Mouse (Mus musculus) liver, embryonic 14.5 days (tissue): ENCODE results near the gene Cdca7l. TPM values are rescaled to one million over a fixed set of nuclear protein-coding genes. Genes with fewer than 3 reads are reported as not detected.

Experiments used
- ATAC-seq: fragments of 200-750 bp; cut with Nextera tagmentation; 2 replicates; pipeline ENCODE4 v1.8.0; 2017; ENCODE audit warnings: moderate number of reproducible peaks, mild to moderate bottlenecking, moderate library complexity; ENCODE audit not compliant: insufficient read depth
- DNase-seq, 3 experiments: peaks; one replicate each; pipeline ENCODE4 v3.0.0-alpha.2; 2012 to 2013; ENCODE audit warnings: low read depth in 3 of 3, low spot score in 3 of 3
- H3K27ac ChIP-seq: fragments of 300-500 bp; sonication (generic); 2 replicates; pipeline ENCODE4 v1.5.1; 2014; ENCODE audit warnings: moderate library complexity, mild to moderate bottlenecking, control low read depth, inconsistent platforms
- H3K27me3 ChIP-seq: fragments of 300-500 bp; sonication (generic); 2 replicates; pipeline ENCODE4 v1.6.1; 2014; ENCODE audit warnings: mild to moderate bottlenecking, low read length, moderate library complexity; ENCODE audit not compliant: control insufficient read depth, insufficient read depth
- H3K36me3 ChIP-seq: fragments of 300-500 bp; sonication (generic); replicated peaks from 2 replicates; pipeline ENCODE4 v1.6.1; 2014; ENCODE audit warnings: low read depth; ENCODE audit not compliant: control insufficient read depth, insufficient read depth
- H3K4me1 ChIP-seq, 2 experiments: fragments of 200-500 bp in 1 of 2; fragments of 300-500 bp in 1 of 2; sonication (generic) in 1 of 2; replicated peaks; 2 replicates each; pipeline ENCODE4 v1.6.1; 2012 to 2014; ENCODE audit warnings: antibody characterized with exemption in 1 of 2, inconsistent platforms in 1 of 2, low read length in 1 of 2; ENCODE audit not compliant: control insufficient read depth in 2 of 2, insufficient read depth in 2 of 2
- H3K4me2 ChIP-seq: fragments of 300-500 bp; sonication (generic); 2 replicates; pipeline ENCODE4 v1.6.1; 2014; ENCODE audit warnings: low read depth, mild to moderate bottlenecking, control low read depth, moderate library complexity
- H3K4me3 ChIP-seq, 2 experiments: fragments of 200-500 bp in 1 of 2; fragments of 300-500 bp in 1 of 2; sonication (generic) in 1 of 2; 2 replicates each; pipeline ENCODE4 v1.5.1; 2012 to 2014; ENCODE audit warnings: low read depth in 2 of 2, low read length in 2 of 2, mild to moderate bottlenecking in 2 of 2, control low read depth in 1 of 2, inconsistent platforms in 1 of 2, moderate library complexity in 1 of 2; ENCODE audit not compliant: insufficient read depth in 1 of 2
- H3K9ac ChIP-seq: fragments of 300-500 bp; sonication (generic); replicated peaks from 2 replicates; pipeline ENCODE4 v1.6.1; 2014; ENCODE audit warnings: mild to moderate bottlenecking, control low read depth, moderate library complexity
- H3K9me3 ChIP-seq: fragments of 300-500 bp; sonication (generic); 2 replicates; pipeline ENCODE4 v1.6.1; 2016; ENCODE audit warnings: low read length, mixed read lengths; ENCODE audit not compliant: control insufficient read depth
- CTCF ChIP-seq: IDR thresholded peaks from 2 replicates; pipeline ENCODE4 v1.5.1; 2016; ENCODE audit warnings: antibody characterized with exemption, low read depth, control low read depth
- EP300 ChIP-seq: IDR thresholded peaks from 2 replicates; pipeline ENCODE4 v1.6.1; 2016; ENCODE audit warnings: antibody characterized with exemption, low read depth
- WGBS: fragments of 180-500 bp; shearing (Covaris S2); extraction: QIAGEN DNeasy Blood & Tissue Kit; methylation state at CpG from one replicate; pipeline ENCODE4 v1.1.7; 2014; ENCODE audit not compliant: insufficient replicate concordance; 5-methylcytosine and 5-hydroxymethylcytosine counted together
- polyA plus RNA-seq, 2 experiments: library from polyadenylated mRNA; depleted of rRNA in 1 of 2; stranded (reverse) in 1 of 2; unstranded in 1 of 2; fragments of >200 nt; fragmentation: Nextera tagmentation in 1 of 2; extraction: Ambion mirVana in 1 of 2; gene quantifications; 2 replicates each; pipeline versions ENCODE4 v1.2.1 to v1.2.3; 2012 to 2014

Cdca7l gene
- polyA plus RNA-seq, 2 experiments = 11.0 to 15.9 TPM

DNA sequence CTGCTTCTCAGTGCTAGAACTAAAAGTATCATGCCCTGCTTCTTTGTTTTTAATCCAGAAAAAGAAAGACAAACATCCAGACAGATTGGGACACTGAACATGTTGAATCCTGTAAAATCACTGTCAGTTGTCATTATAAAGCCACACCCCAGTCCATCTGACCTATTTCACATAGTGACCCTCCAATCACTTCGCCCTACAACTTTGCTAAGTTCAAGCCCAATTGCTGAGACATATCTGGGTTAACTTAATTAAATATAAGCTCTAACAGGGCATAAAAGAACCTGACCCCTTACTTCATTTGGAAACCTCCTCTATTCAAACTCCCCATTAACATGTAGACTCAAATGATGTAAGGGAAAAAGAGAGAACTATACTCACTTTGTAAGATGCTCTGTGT is 107.3 kb downstream of the Cdca7l start:
- H3K4me1 ChIP-seq = no peaks in the 10 kb centered on the region
- H3K9ac ChIP-seq = no peak overlapping the region
- DNase-seq = no peak
- no peak overlapping the region for H3K4me3 ChIP-seq
- TF ChIP-seq CTCF (no peak), EP300 (no peak)
- WGBS = 29% methylated on average over 1 of the region's 1 CpGs
- no peak overlapping the region for H3K4me2 ChIP-seq
- no peak overlapping the region for H3K27ac ChIP-seq
- no peaks in the 10 kb centered on the region for H3K36me3 ChIP-seq
- no peaks in the 10 kb centered on the region for H3K27me3 ChIP-seq
- ATAC-seq = no peak
- no peaks in the 10 kb centered on the region for H3K9me3 ChIP-seq

DNA sequence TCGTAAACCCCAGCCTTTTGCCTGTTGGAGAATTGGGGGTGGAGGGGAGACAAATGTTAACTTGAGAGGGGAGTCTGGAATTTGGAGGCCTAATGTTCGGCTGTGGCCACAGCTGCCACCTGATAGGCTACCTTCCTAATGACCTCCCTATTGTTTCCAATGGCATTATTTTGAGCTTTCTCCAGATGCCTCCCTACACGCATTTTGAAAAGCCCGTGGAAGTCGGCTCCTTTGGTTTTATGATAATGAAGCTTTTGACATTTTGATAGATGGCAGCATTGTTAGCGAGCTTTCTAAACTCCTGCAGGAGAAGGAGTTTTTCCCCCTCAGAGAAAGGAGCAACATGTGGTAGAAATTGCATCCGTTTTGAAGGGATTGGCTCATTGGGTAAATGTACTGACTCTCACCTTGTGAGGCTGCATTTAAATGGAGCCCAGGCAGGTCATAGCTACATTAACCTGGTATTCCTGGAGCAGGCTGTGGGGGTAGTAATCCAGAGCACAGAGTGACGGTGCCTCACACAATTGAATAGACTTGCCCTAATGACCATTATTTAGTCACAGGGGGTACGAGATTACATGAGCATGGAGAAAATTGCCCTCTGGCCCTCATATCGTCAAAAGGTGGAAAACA is 110.6 kb downstream of the Cdca7l start:
- WGBS = 56% methylated on average over 10 of the region's 10 CpGs
- no peaks in the 10 kb centered on the region for H3K36me3 ChIP-seq
- H3K4me3 ChIP-seq = no peak overlapping the region
- no peaks in the 10 kb centered on the region for H3K9me3 ChIP-seq
- H3K4me2 ChIP-seq = no peak overlapping the region
- H3K27me3 ChIP-seq = no peaks in the 10 kb centered on the region
- no peak for TF ChIP-seq EP300
- TF ChIP-seq CTCF = no peak
- DNase-seq (no peak), ATAC-seq (no peak)
- no peak overlapping the region for H3K9ac ChIP-seq
- H3K27ac ChIP-seq = no peak overlapping the region
- no peaks in the 10 kb centered on the region for H3K4me1 ChIP-seq

DNA sequence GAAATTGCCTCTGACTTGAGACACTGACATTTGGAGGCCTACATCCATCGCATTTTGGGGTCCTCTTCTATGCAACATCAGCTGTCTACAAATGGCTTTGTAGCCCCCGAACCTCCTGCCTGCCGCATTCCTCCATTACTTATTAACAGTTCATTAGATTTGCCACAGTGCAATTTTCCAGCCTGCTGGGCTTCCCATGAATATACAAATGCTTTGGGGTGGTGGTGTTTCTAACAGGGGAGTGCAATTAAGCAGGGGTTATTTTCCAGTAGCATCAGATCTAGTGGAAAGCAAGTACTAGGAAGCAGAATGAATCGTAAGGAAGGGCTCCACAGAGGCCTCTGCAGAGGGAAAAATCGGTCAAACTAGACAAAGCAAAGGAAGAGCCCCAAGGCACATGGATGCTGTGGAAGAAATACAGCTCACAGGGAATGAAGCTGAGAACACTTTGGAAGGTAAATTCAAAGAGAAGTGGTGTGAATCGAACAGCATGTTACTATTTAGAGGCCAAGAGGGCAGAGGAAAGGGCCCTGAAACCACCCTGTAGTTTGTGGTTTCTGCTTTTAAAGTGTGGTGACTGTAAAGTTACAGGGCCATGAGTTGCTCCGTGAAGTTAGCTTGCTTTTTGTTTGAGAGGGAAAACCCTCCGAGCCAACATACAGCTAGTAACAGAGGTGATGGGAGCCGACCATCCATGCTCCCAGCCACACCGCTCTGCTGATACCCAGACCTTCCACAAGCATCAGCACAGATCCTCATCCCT is 111.9 kb downstream of the Cdca7l start:
- Histone ChIP-seq H3K9me3 (no peaks in the 10 kb centered on the region), H3K36me3 (no peaks in the 10 kb centered on the region), H3K9ac (no peak overlapping the region), H3K4me2 (no peak overlapping the region), H3K27me3 (no peaks in the 10 kb centered on the region), H3K4me1 (no peaks in the 10 kb centered on the region), H3K4me3 (no peak overlapping the region), H3K27ac (no peak overlapping the region)
- no peak for ATAC-seq
- TF ChIP-seq CTCF (no peak), EP300 (no peak)
- no peak for DNase-seq
- 34% methylated on average over 10 of the region's 10 CpGs for WGBS
